Mouse (Mus musculus) spleen, embryonic (tissue): ENCODE measurements around the gene Sdsl.

Experiments used
- CTCF ChIA-PET: fragments of 350-600 bp; sonication (Branson Sonifier 250); formaldehyde crosslinking; loops from one replicate; lab custom pipeline; 2022; lab: Charles Lee

The Sdsl gene

GRCm38 (mm10) chr5:120495703-120496226, 23.2 kb upstream of the Sdsl start:
- CTCF ChIA-PET = no interaction called here

- CTCF ChIA-PET = no interaction called here
These were observed 22.6 kb upstream of the Sdsl start for GRCm38 (mm10) chr5:120495064-120495702.

- CTCF ChIA-PET = no interaction called here
These were observed 21.3 kb upstream of the Sdsl start for GRCm38 (mm10) chr5:120493873-120494395.

- CTCF ChIA-PET = no interaction called here
These were observed 20.8 kb upstream of the Sdsl start for GRCm38 (mm10) chr5:120493440-120493839.

GRCm38 (mm10) chr5:120492437-120492836, 19.8 kb upstream of the Sdsl start:
- CTCF ChIA-PET = no interaction called here

- CTCF ChIA-PET = no interaction called here
These were observed 18.1 kb upstream of the Sdsl start for GRCm38 (mm10) chr5:120490679-120491192.

GRCm38 (mm10) chr5:120487844-120488243, 15.2 kb upstream of the Sdsl start:
- CTCF ChIA-PET = no interaction called here

GRCm38 (mm10) chr5:120483399-120483798, 10.8 kb upstream of the Sdsl start:
- CTCF ChIA-PET = no interaction called here

GRCm38 (mm10) chr5:120481205-120481604, 8.6 kb upstream of the Sdsl start:
- CTCF ChIA-PET = no interaction called here

- CTCF ChIA-PET = no interaction called here
These were observed 6.9 kb upstream of the Sdsl start for GRCm38 (mm10) chr5:120479538-120479937.

- CTCF ChIA-PET = no interaction called here
These were observed 5.4 kb upstream of the Sdsl start for GRCm38 (mm10) chr5:120477993-120478392.

- CTCF ChIA-PET = no interaction called here
These were observed 3.7 kb upstream of the Sdsl start, which contains the start of gene Sds for GRCm38 (mm10) chr5:120476296-120476695. Sds (plus strand) TSS chr5:120476526.

GRCm38 (mm10) chr5:120475861-120476260, 3.3 kb upstream of the Sdsl start:
- CTCF ChIA-PET = no interaction called here

- CTCF ChIA-PET = no interaction called here
These were observed 751 bp upstream of the Sdsl start for GRCm38 (mm10) chr5:120473361-120473760.

- CTCF ChIA-PET = no interaction called here
These were observed 1.1 kb downstream of the Sdsl start for GRCm38 (mm10) chr5:120471538-120471937.

GRCm38 (mm10) chr5:120468830-120469229, 3.8 kb downstream of the Sdsl start:
- CTCF ChIA-PET = no interaction called here

GRCm38 (mm10) chr5:120468336-120468735, 4.3 kb downstream of the Sdsl start:
- CTCF ChIA-PET = no interaction called here

GRCm38 (mm10) chr5:120467026-120467425, 5.6 kb downstream of the Sdsl start:
- CTCF ChIA-PET = no interaction called here

- CTCF ChIA-PET = interaction anchor here (0.6 kb wide), 1 partner anchor 27 kb away, joined by 3 read pairs; no protein-coding TSS in a partner anchor
These were observed 6.8 kb downstream of the Sdsl start for GRCm38 (mm10) chr5:120465860-120466259.

- CTCF ChIA-PET = no interaction called here
These were observed 7.5 kb downstream of the Sdsl start for GRCm38 (mm10) chr5:120465062-120465461.

- CTCF ChIA-PET = no interaction called here
These were observed 8.3 kb downstream of the Sdsl start for GRCm38 (mm10) chr5:120464321-120464720.

GRCm38 (mm10) chr5:120461902-120462301, 10.7 kb downstream of the Sdsl start:
- CTCF ChIA-PET = no interaction called here

- CTCF ChIA-PET = no interaction called here
These were observed 13.5 kb downstream of the Sdsl start for GRCm38 (mm10) chr5:120459133-120459532.
